Mouse (Mus musculus) kidney, embryonic 15.5 days (tissue): ENCODE data around the gene Ppp6r1. TPM values are rescaled to one million over a fixed set of nuclear protein-coding genes. Genes with fewer than 3 reads are reported as not detected.
"Not testable (repeated sequence)": the region's sequence is repeated elsewhere in the genome, so short reads cannot be mapped to it uniquely, and the experiment has no call there.

Experiments used
- ATAC-seq: fragments of 200-750 bp; cut with Nextera tagmentation; replicated peaks from 2 replicates; pipeline ENCODE4 v1.8.0; 2017; ENCODE audit warnings: moderate TSS enrichment; ENCODE audit not compliant: low FRiP score
- H3K27ac ChIP-seq: fragments of 300-500 bp; sonication (generic); 2 replicates; pipeline ENCODE4 v1.5.1; 2015; ENCODE audit warnings: mild to moderate bottlenecking, inconsistent platforms
- H3K27me3 ChIP-seq: fragments of 300-500 bp; sonication (generic); 2 replicates; pipeline ENCODE4 v1.6.1; 2015; ENCODE audit warnings: inconsistent platforms
- H3K36me3 ChIP-seq: fragments of 300-500 bp; sonication (generic); 2 replicates; pipeline ENCODE4 v1.6.1; 2015; ENCODE audit warnings: inconsistent platforms
- H3K4me1 ChIP-seq: fragments of 300-500 bp; sonication (generic); 2 replicates; pipeline ENCODE4 v1.6.1; 2015; ENCODE audit warnings: inconsistent platforms
- H3K4me2 ChIP-seq: fragments of 300-500 bp; sonication (generic); 2 replicates; pipeline ENCODE4 v1.6.1; 2015; ENCODE audit warnings: moderate library complexity, mild to moderate bottlenecking, inconsistent platforms
- H3K4me3 ChIP-seq: fragments of 300-500 bp; sonication (generic); replicated peaks from 2 replicates; pipeline ENCODE4 v1.5.1; 2015; ENCODE audit warnings: mild to moderate bottlenecking, inconsistent platforms
- H3K9ac ChIP-seq: fragments of 300-500 bp; sonication (generic); 2 replicates; pipeline ENCODE4 v1.6.1; 2015; ENCODE audit warnings: mild to moderate bottlenecking, inconsistent platforms
- H3K9me3 ChIP-seq: fragments of 300-500 bp; sonication (generic); replicated peaks from 2 replicates; pipeline ENCODE4 v1.6.1; 2016; ENCODE audit warnings: inconsistent platforms
- WGBS: fragments of 180-500 bp; shearing (Covaris S2); methylation state at CpG from one replicate; pipeline ENCODE4 v1.1.7; 2015; ENCODE audit warnings: mixed read lengths; 5-methylcytosine and 5-hydroxymethylcytosine counted together
- polyA plus RNA-seq: library from polyadenylated mRNA; unstranded; fragments of >200 nt; fragmentation: Nextera tagmentation; extraction: Ambion mirVana; gene quantifications from 2 replicates; pipeline ENCODE4 v1.2.1, GENCODE M21; 2015

The Ppp6r1 gene
- polyA plus RNA-seq, 1 experiment from 2014 or later = 7.8 TPM

- H3K4me1 ChIP-seq = no peaks in the 10 kb centered on the region
- H3K36me3 ChIP-seq = no peaks in the 10 kb centered on the region
- H3K4me2 ChIP-seq = no peak overlapping the region
- H3K9me3 ChIP-seq = no peaks in the 10 kb centered on the region
- WGBS = 88% methylated on average over 12 of the region's 12 CpGs
- ATAC-seq = no peak
- H3K27me3 ChIP-seq = no peaks in the 10 kb centered on the region
- H3K4me3 ChIP-seq = no peak overlapping the region
- H3K9ac ChIP-seq = no peak overlapping the region
- no peak overlapping the region for H3K27ac ChIP-seq
These were observed 47.3 kb downstream of the Ppp6r1 start for GRCm38 (mm10) chr7:4611511-4611910.

DNA sequence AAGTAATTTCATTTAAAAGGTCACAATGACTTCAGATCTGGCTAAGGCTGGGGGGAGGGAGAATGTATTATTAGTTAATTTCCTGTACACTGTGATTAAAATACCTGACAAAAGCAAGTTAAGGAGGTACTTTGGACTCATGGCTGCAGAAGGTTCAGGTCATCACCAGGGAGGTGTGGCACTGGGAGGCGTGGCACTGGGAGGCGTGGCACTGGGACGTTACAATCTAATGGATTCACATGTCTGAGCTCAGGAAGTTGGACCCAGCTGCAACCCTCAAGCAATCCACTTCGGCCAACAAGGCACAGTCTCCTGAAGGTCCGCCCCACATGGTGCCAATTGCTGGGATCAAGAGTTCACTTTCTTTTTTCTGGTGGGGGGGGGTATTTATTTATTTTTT lies 50.8 kb downstream of the Ppp6r1 start:
- H3K36me3 ChIP-seq = no peaks in the 10 kb centered on the region
- no peak for ATAC-seq
- no peaks in the 10 kb centered on the region for H3K27me3 ChIP-seq
- H3K9ac ChIP-seq = no peak overlapping the region
- H3K9me3 ChIP-seq = no peaks in the 10 kb centered on the region
- no peak overlapping the region for H3K4me3 ChIP-seq
- H3K27ac ChIP-seq = no peak overlapping the region
- WGBS = 59% methylated on average over 5 of the region's 5 CpGs
- no peaks in the 10 kb centered on the region for H3K4me1 ChIP-seq
- no peak overlapping the region for H3K4me2 ChIP-seq

DNA sequence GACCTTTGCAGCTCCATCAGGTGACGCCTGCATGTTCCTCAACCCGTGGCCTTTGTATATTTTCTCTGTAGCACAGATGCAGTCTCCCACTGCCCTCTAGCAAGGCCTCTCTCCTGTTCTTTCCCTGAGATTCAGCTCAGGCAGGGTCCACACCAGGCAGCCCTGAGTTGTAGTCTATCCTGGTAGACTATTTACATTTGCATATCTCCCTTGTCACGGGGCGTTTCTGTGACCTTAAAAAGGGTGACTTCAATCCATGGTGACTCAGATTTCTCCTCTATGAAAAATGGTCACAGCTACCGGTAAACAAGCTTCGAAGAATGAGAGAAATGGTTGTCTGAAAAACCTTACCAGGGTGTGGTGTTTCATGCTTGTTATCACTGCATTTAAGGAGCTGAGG lies 54.9 kb downstream of the Ppp6r1 start, which contains the start of gene Ptprh:
Ptprh (minus strand) TSS at position 169 of the 400 bp plus-strand sequence.
- Histone ChIP-seq H3K4me3 (no peak within 1 kb of the TSS), H3K4me2 (no peak within 1 kb of the TSS), H3K27me3 (no peaks in the 10 kb centered on the region), H3K36me3 (no peaks in the 10 kb centered on the region), H3K27ac (no peak within 1 kb of the TSS), H3K9me3 (no peaks in the 10 kb centered on the region), H3K9ac (no peak within 1 kb of the TSS), H3K4me1 (no peaks in the 10 kb centered on the region)
- 75% methylated on average over 6 of the region's 6 CpGs for WGBS
- ATAC-seq = no peak

DNA sequence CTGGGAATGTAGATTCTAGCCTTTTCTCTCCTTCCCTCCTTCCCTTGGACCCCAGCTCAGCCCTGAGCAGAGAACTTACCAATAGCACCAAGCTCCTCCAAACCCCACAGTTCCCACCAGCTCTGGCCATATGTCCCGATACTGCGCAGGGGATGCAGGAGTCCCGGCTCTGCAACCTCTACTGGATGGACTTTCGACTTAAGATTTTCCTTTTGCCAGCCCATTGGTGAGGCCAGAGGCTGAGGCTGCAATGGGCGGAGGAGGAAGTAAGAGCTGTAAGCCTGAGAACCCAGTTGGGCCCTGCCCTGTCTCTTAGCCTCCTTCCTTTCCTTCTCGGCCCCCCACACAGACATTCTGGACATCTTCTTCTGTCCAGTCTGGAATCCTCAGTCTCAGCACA lies 55.9 kb downstream of the Ppp6r1 start:
- H3K36me3 ChIP-seq = no peaks in the 10 kb centered on the region
- no peak overlapping the region for H3K27ac ChIP-seq
- H3K4me1 ChIP-seq = no peaks in the 10 kb centered on the region
- no peaks in the 10 kb centered on the region for H3K27me3 ChIP-seq
- H3K9ac ChIP-seq = no peak overlapping the region
- no peak overlapping the region for H3K4me3 ChIP-seq
- 85% methylated on average over 6 of the region's 6 CpGs for WGBS
- H3K4me2 ChIP-seq = no peak overlapping the region
- no peaks in the 10 kb centered on the region for H3K9me3 ChIP-seq
- ATAC-seq = no peak

DNA sequence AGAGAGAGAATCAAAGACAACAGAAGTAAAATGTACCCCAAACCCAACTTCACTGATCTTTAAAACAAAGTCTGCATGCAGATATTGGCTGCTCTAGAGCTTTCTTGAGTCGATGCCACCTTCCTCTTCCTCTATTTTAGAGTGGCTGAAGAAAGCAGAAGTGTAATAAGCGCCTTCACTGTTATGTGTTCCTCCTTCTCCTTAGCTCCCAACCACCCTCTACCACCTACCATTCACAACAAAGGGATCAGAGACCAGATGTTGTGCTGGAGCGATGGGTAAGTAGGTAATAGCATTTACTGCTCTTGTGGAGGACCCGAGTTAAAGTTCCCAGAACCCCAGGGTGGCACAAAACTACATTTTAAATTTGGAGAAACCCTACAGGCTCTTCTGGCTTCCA lies 61.8 kb downstream of the Ppp6r1 start:
- H3K4me3 ChIP-seq, H3K4me1 ChIP-seq, H3K27me3 ChIP-seq, ATAC-seq, H3K27ac ChIP-seq, H3K4me2 ChIP-seq, H3K9ac ChIP-seq, H3K9me3 ChIP-seq, H3K36me3 ChIP-seq: not testable (repeated sequence)
- WGBS = 74% methylated on average over 4 of the region's 4 CpGs

Other genes with a start within 250 kb of the Ppp6r1 start
- gene Rdh13, start 213.4 kb downstream of the Ppp6r1 start, polyA plus RNA-seq = 30.5 and 30.6 TPM in 2 replicates
- gene Eps8l1, start 198.3 kb downstream of the Ppp6r1 start, polyA plus RNA-seq = 8.9 and 9.0 TPM in 2 replicates
- gene Ppp1r12c, start 157.3 kb downstream of the Ppp6r1 start, polyA plus RNA-seq = 38.2 and 43.9 TPM in 2 replicates
- 37.2 and 48.6 TPM in 2 replicates for gene Tnnt1, start 142.6 kb downstream of the Ppp6r1 start, polyA plus RNA-seq
- gene Tnni3, start 134.8 kb downstream of the Ppp6r1 start, polyA plus RNA-seq = 6.6 and 6.9 TPM in 2 replicates
- 3.2 and 3.5 TPM in 2 replicates for gene Dnaaf3, start 126.6 kb downstream of the Ppp6r1 start, polyA plus RNA-seq
- 6.5 and 7.5 TPM in 2 replicates for gene Syt5, start 111.5 kb downstream of the Ppp6r1 start, polyA plus RNA-seq
- gene Ptprh, start 55.0 kb downstream of the Ppp6r1 start, polyA plus RNA-seq = 0.08 TPM in 1 of 2 replicates, not detected in the other
- gene Tmem86b, start 27.6 kb downstream of the Ppp6r1 start, polyA plus RNA-seq = 1.5 and 1.6 TPM in 2 replicates
- 112 and 119 TPM in 2 replicates for gene Hspbp1, start 26.0 kb upstream of the Ppp6r1 start, polyA plus RNA-seq
- gene Brsk1, start 31.6 kb upstream of the Ppp6r1 start, polyA plus RNA-seq = 1.1 and 1.6 TPM in 2 replicates
- gene Tmem150b, start 66.2 kb upstream of the Ppp6r1 start, polyA plus RNA-seq = 0.12 TPM in 1 of 2 replicates, not detected in the other
- 79.3 and 90.8 TPM in 2 replicates for gene Kmt5c, start 81.1 kb upstream of the Ppp6r1 start, polyA plus RNA-seq
- 68.3 and 78.0 TPM in 2 replicates for gene Cox6b2, start 94.1 kb upstream of the Ppp6r1 start, polyA plus RNA-seq
- not detected in 2 replicates for gene Fam71e2, start 112.3 kb upstream of the Ppp6r1 start, polyA plus RNA-seq
- gene Il11, start 123.8 kb upstream of the Ppp6r1 start, polyA plus RNA-seq = 0.27 and 0.30 TPM in 2 replicates
- 1.0 TPM in 1 of 2 replicates, not detected in the other for gene Tmem190, start 123.9 kb upstream of the Ppp6r1 start, polyA plus RNA-seq
- gene Tmem238, start 130.6 kb upstream of the Ppp6r1 start, polyA plus RNA-seq = 12.9 and 14.1 TPM in 2 replicates
- gene Rpl28, start 133.9 kb upstream of the Ppp6r1 start, polyA plus RNA-seq = 391 and 408 TPM in 2 replicates
- gene Ube2s, start 153.6 kb upstream of the Ppp6r1 start, polyA plus RNA-seq = 384 and 386 TPM in 2 replicates
- gene Shisa7, start 185.7 kb upstream of the Ppp6r1 start, polyA plus RNA-seq = 0.84 and 0.96 TPM in 2 replicates
- 6.1 and 7.2 TPM in 2 replicates for gene Isoc2b, start 211.2 kb upstream of the Ppp6r1 start, polyA plus RNA-seq
- 0.93 and 1.2 TPM in 2 replicates for gene Isoc2a, start 218.1 kb upstream of the Ppp6r1 start, polyA plus RNA-seq
- gene Gm36210, start 247.5 kb upstream of the Ppp6r1 start, polyA plus RNA-seq = not detected in 2 replicates